Mouse (Mus musculus): Measurements from ENCODE around the gene Gm20767.
"Not testable (repeated sequence)": the region's sequence is repeated elsewhere in the genome, so short reads cannot be mapped to it uniquely, and the experiment has no call there.

- not testable (repeated sequence) for TF ChIP-seq CTCF (IDR thresholded peaks at IDR 0.05; ENCODE audit: control insufficient read depth, insufficient read depth, insufficient replicate concordance, low read depth, low read length); POLR2A (IDR thresholded peaks at IDR 0.05; ENCODE audit: control insufficient read depth, low read depth, low read length)
Measured at GRCm38 (mm10) chr13:120092950-120093349, 47.1 kb upstream of the Gm20767 start.

All from testis, adult 2 months (tissue).